Comparison of ENCODE assay signal across 7 mouse cellular contexts in the genomic region with DNA sequence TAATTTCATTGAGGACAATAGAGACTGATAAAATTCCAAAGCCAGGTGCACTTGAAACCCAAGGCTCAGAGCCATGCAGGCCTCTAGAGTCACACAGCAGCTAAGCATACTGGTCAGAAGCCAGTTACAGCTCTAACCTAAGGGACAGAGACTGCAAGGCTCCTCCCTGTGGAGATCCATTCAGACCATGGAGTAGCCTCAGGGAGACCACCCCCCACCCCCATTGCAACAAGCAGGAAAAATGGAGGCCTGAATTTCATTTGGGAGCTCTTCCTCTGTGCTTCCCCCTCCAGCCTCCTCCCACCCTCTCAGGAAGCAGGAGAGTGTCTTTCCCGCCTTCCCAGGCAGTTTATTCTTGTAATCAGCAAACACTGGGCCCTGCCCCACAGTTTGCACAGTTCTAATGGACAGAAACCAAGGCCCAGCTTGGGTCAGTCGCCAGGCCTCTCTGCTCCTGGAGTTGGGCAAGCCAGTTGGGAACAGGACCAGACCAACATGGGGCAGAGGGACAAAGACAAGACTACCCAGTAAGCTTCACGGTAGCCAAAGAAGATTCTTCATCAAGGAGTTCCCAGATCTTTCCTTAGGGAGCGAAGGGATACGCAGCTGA. TPM values are rescaled to one million over a fixed set of nuclear protein-coding genes. Genes with fewer than 3 reads are reported as not detected.
DNase-seq lines count a peak whose midpoint lies in the region; ATAC-seq lines count a peak whose summit lies in the region.

No protein-coding gene starts in this region.

- H3K9ac ChIP-seq in forebrain, embryonic 16.5 days (replicated peaks; ENCODE audit: low read depth, low read length), result peak overlapping the region; percentile 77
- H3K9ac ChIP-seq in liver, embryonic 13.5 days, result peak overlapping the region; percentile 92
- H3K9ac ChIP-seq in neural tube, embryonic 14.5 days (replicated peaks; ENCODE audit: low read depth, low read length), result peak overlapping the region; percentile 85; the same call in 1 of the 2 replicates

- H3K9me3 ChIP-seq in forebrain, embryonic 16.5 days (ENCODE audit: control insufficient read depth, low read length), result no peaks in the 10 kb centered on the region
- no peaks in the 10 kb centered on the region for H3K9me3 ChIP-seq in liver, embryonic 13.5 days (replicated peaks)
- H3K9me3 ChIP-seq in neural tube, embryonic 14.5 days (ENCODE audit: control insufficient read depth, low read length), result no peaks in the 10 kb centered on the region

- peak; percentile 26 to 47 for DNase-seq in right cerebral cortex, postnatal 10 days (ENCODE audit: low spot score in 2 of 2)
- no peak for DNase-seq in right cerebral cortex, adult 2 months (ENCODE audit: low spot score in 2 of 2)
- no peak for DNase-seq in liver, embryonic 13.5 days
- DNase-seq in layer of hippocampus, postnatal 36 days, result no peak
- DNase-seq in left cerebral cortex, adult 11 months (ENCODE audit: low spot score), result no peak

- peaks cover 47% of the 10 kb centered on the region for H3K4me1 ChIP-seq in forebrain, embryonic 16.5 days (replicated peaks; ENCODE audit: control insufficient read depth, insufficient read depth, low read length)
- H3K4me1 ChIP-seq in liver, embryonic 13.5 days (replicated peaks), result peaks cover 88% of the 10 kb centered on the region
- H3K4me1 ChIP-seq in neural tube, embryonic 14.5 days (ENCODE audit: control insufficient read depth, insufficient read depth, low read length), result peaks cover 30% of the 10 kb centered on the region

- H3K27ac ChIP-seq in forebrain, embryonic 16.5 days (ENCODE audit: low read length), result peak overlapping the region; percentile 95
- peak overlapping the region; percentile 85 for H3K27ac ChIP-seq in liver, embryonic 13.5 days
- H3K27ac ChIP-seq in neural tube, embryonic 14.5 days (ENCODE audit: low read depth, low read length), result peak overlapping the region; percentile 56

- no peak for ATAC-seq in forebrain, embryonic 16.5 days
- 0 out of 2 replicates have a peak, but pooled peaks have one; percentile 2 for ATAC-seq in liver, embryonic 13.5 days (ENCODE audit: low read depth)
- peak; percentile 3; the same call in 1 of the 2 replicates for ATAC-seq in neural tube, embryonic 14.5 days (ENCODE audit: low read depth)

- peak overlapping the region; percentile 86 for H3K4me2 ChIP-seq in forebrain, embryonic 16.5 days (ENCODE audit: low read length)
- H3K4me2 ChIP-seq in liver, embryonic 13.5 days, result peak overlapping the region; percentile 91
- peak overlapping the region; percentile 78 for H3K4me2 ChIP-seq in neural tube, embryonic 14.5 days (ENCODE audit: low read depth, low read length)

- WGBS in forebrain, embryonic 16.5 days, result 2% methylated on average over 5 of the region's 5 CpGs
- WGBS in liver, embryonic 13.5 days (ENCODE audit: insufficient replicate concordance), result 32% methylated on average over 5 of the region's 5 CpGs
- 5% methylated on average over 5 of the region's 5 CpGs for WGBS in neural tube, embryonic 14.5 days

- peak overlapping the region; percentile 62 for H3K4me3 ChIP-seq in forebrain, embryonic 16.5 days (replicated peaks; ENCODE audit: low read length)
- peak overlapping the region; percentile 74 for H3K4me3 ChIP-seq in liver, embryonic 13.5 days (replicated peaks)
- H3K4me3 ChIP-seq in neural tube, embryonic 14.5 days (ENCODE audit: low read depth, low read length), result peak overlapping the region; percentile 80

- no peaks in the 10 kb centered on the region for H3K27me3 ChIP-seq in forebrain, embryonic 16.5 days (replicated peaks; ENCODE audit: control insufficient read depth, insufficient read depth, low read length)
- H3K27me3 ChIP-seq in liver, embryonic 13.5 days, result peaks cover 30% of the 10 kb centered on the region
- no peaks in the 10 kb centered on the region for H3K27me3 ChIP-seq in neural tube, embryonic 14.5 days (ENCODE audit: control insufficient read depth, insufficient read depth, low read length)

- H3K36me3 ChIP-seq in forebrain, embryonic 16.5 days (ENCODE audit: control insufficient read depth, insufficient read depth), result no peaks in the 10 kb centered on the region; the same call in 1 of the 2 replicates
- peaks cover 43% of the 10 kb centered on the region for H3K36me3 ChIP-seq in liver, embryonic 13.5 days
- no peaks in the 10 kb centered on the region for H3K36me3 ChIP-seq in neural tube, embryonic 14.5 days (ENCODE audit: control insufficient read depth, insufficient read depth, low read length)

RNA-seq across cellular contexts. Expression of gene Gm19426, which starts 1.5 kb away (rescaled TPM):
- polyA plus RNA-seq in forebrain, embryonic 16.5 days (2015; fragmentation: Nextera tagmentation; extraction: Ambion mirVana), result 3.9 and 4.9 TPM in 2 replicates
- 1.5 and 2.2 TPM in 2 replicates for polyA plus RNA-seq in liver, embryonic 13.5 days (2015; fragmentation: Nextera tagmentation; extraction: Ambion mirVana)
- polyA plus RNA-seq in neural tube, embryonic 14.5 days (2014; fragmentation: Nextera tagmentation; extraction: Ambion mirVana), result 1.7 and 2.6 TPM in 2 replicates
- total RNA-seq in layer of hippocampus, postnatal 36 days (2021), result 1 to 10 TPM; 2.8 to 3.4 TPM

RNA-seq across cellular contexts. Expression of gene Ypel4, which starts 8.1 kb away (rescaled TPM):
- 21.8 and 24.7 TPM in 2 replicates for polyA plus RNA-seq in forebrain, embryonic 16.5 days (2015; fragmentation: Nextera tagmentation; extraction: Ambion mirVana)
- 57.8 and 64.2 TPM in 2 replicates for polyA plus RNA-seq in liver, embryonic 13.5 days (2015; fragmentation: Nextera tagmentation; extraction: Ambion mirVana)
- 17.8 TPM in 2 replicates for polyA plus RNA-seq in neural tube, embryonic 14.5 days (2014; fragmentation: Nextera tagmentation; extraction: Ambion mirVana)
- 10 to 100 TPM; 79.7 to 82.7 TPM for total RNA-seq in layer of hippocampus, postnatal 36 days (2021)

RNA-seq across cellular contexts. Expression of gene Clp1, which starts 14.8 kb away (rescaled TPM):
- polyA plus RNA-seq in forebrain, embryonic 16.5 days (2015; fragmentation: Nextera tagmentation; extraction: Ambion mirVana), result 28.1 and 28.8 TPM in 2 replicates
- polyA plus RNA-seq in liver, embryonic 13.5 days (2015; fragmentation: Nextera tagmentation; extraction: Ambion mirVana), result 60.3 and 69.1 TPM in 2 replicates
- polyA plus RNA-seq in neural tube, embryonic 14.5 days (2014; fragmentation: Nextera tagmentation; extraction: Ambion mirVana), result 20.6 and 24.7 TPM in 2 replicates
- total RNA-seq in layer of hippocampus, postnatal 36 days (2021), result 1 to 10 TPM; 8.7 to 10.0 TPM

RNA-seq across cellular contexts. Expression of gene Zdhhc5, which starts 27.0 kb away (rescaled TPM):
- 19.4 and 20.1 TPM in 2 replicates for polyA plus RNA-seq in forebrain, embryonic 16.5 days (2015; fragmentation: Nextera tagmentation; extraction: Ambion mirVana)
- polyA plus RNA-seq in liver, embryonic 13.5 days (2015; fragmentation: Nextera tagmentation; extraction: Ambion mirVana), result 15.8 and 22.4 TPM in 2 replicates
- polyA plus RNA-seq in neural tube, embryonic 14.5 days (2014; fragmentation: Nextera tagmentation; extraction: Ambion mirVana), result 22.8 and 23.9 TPM in 2 replicates
- total RNA-seq in layer of hippocampus, postnatal 36 days (2021), result 10 to 100 TPM; 37.1 to 38.9 TPM

RNA-seq across cellular contexts. Expression of gene Serping1, which starts 33.3 kb away (rescaled TPM):
- polyA plus RNA-seq in forebrain, embryonic 16.5 days (2015; fragmentation: Nextera tagmentation; extraction: Ambion mirVana), result 25.0 and 26.9 TPM in 2 replicates
- 34.0 and 39.6 TPM in 2 replicates for polyA plus RNA-seq in liver, embryonic 13.5 days (2015; fragmentation: Nextera tagmentation; extraction: Ambion mirVana)
- polyA plus RNA-seq in neural tube, embryonic 14.5 days (2014; fragmentation: Nextera tagmentation; extraction: Ambion mirVana), result 15.7 and 34.8 TPM in 2 replicates
- total RNA-seq in layer of hippocampus, postnatal 36 days (2021), result 1 to 10 TPM; 5.5 to 7.5 TPM

Comparison
In these comparisons a context has a peak if more than half of its experiments do, and no peak if none do; other contexts are left out.
1. DNase-seq: peak in right cerebral cortex, postnatal 10 days (2 of 2); none in right cerebral cortex, adult 2 months (0 of 2), liver, embryonic 13.5 days (single experiment), layer of hippocampus, postnatal 36 days (0 of 2) and left cerebral cortex, adult 11 months (single experiment).
2. Peak in every context shown above with its lines, with median percentiles within 50 percentile points of each other: H3K27ac ChIP-seq, H3K4me2 ChIP-seq, H3K4me3 ChIP-seq and H3K9ac ChIP-seq.